Mouse (Mus musculus): Measurements from ENCODE around the gene Sgpp2. TPM values are rescaled to one million over a fixed set of nuclear protein-coding genes. Genes with fewer than 3 reads are reported as not detected.

The Sgpp2 gene
- polyA plus RNA-seq, 1 experiment from 2014 or later, result 0.78 TPM

GRCm38 (mm10) chr1:78421749-78422148 lies 111.6 kb downstream of the Sgpp2 start:
- H3K9me3 ChIP-seq (replicated peaks), result no peaks in the 10 kb centered on the region
- H3K4me1 ChIP-seq, result peaks cover 18% of the 10 kb centered on the region
- WGBS, result 89% methylated on average over 5 of the region's 5 CpGs
- H3K27ac ChIP-seq, result no peak overlapping the region
- H3K27me3 ChIP-seq (ENCODE audit: low read depth, poor library complexity, severe bottlenecking), result peaks cover 15% of the 10 kb centered on the region; the same call in 1 of the 2 replicates
- H3K4me3 ChIP-seq, result no peak overlapping the region
- DNase-seq (ENCODE audit: low spot score), result no peak
- peaks cover 35% of the 10 kb centered on the region for H3K36me3 ChIP-seq

DNA sequence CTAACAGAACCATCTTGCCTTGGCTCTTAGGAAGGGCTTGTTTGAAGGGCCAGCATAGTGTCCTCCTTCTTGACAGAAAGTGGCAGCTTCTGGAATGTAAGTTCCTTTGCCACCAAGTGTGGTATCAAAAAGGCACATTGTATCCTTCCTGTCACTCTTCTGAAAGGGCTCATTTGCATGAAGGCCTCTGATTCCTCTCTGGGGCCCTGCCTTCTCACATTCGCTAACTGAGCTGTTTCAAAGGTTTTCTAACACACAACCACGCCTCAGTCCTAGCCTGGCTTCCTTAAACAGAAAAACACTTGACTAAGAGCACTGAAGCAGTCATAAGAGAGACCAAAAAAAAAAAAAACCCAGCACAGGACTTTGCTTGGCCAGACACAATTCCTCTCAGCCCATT lies 112.4 kb downstream of the Sgpp2 start:
- Histone ChIP-seq H3K9me3 (replicated peaks) (no peaks in the 10 kb centered on the region), H3K27me3 (ENCODE audit: low read depth, poor library complexity, severe bottlenecking) (peaks cover 16% of the 10 kb centered on the region; the same call in 1 of the 2 replicates), H3K4me1 (peaks cover 19% of the 10 kb centered on the region), H3K36me3 (peaks cover 33% of the 10 kb centered on the region), H3K27ac (no peak overlapping the region), H3K4me3 (no peak overlapping the region)
- DNase-seq (ENCODE audit: low spot score), result no peak
- 83% methylated on average over 2 of the region's 2 CpGs for WGBS

DNA sequence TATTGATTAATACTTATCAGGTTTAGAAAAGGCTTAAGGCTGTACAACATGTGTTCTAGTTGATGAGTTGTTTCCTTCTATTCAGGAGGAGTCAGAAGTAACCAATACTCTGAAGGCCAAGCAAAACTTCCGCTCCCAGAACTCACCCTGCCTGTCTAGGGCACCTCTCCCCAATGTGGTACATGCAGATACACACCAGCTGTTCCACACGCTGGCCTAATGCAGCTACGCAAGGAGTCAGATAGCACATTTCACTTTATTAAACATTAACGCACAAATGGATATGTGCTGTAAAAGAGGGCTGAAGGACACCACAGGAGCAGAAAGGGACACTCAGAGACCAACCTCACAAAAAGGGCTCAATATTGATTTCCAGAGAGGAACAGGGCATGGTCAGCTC lies 114.7 kb downstream of the Sgpp2 start:
- 97% methylated on average over 4 of the region's 4 CpGs for WGBS

DNA sequence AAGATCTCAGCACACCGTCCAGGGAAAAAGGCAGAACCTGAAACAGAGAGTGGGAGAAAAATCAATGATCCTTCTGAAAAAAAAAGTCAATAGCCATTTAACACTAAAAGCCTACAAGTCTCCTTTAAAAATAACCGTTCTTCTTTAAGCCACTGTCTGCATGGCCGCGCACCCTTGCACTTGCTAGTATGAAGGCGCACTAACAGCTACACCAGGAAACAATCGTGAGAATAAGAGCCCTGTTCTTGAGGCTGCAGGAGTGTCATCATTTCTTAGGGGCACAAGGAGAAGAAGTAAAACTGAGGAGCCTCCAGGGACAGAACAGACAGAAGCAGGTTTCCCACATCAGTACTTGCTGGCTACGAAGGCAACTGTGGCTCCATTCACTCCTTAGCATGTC lies 115.2 kb downstream of the Sgpp2 start:
- Histone ChIP-seq H3K36me3 (peaks cover 28% of the 10 kb centered on the region), H3K4me1 (peaks cover 31% of the 10 kb centered on the region), H3K9me3 (replicated peaks) (no peaks in the 10 kb centered on the region), H3K27ac (no peak overlapping the region), H3K27me3 (ENCODE audit: low read depth, poor library complexity, severe bottlenecking) (peaks cover 20% of the 10 kb centered on the region; the same call in 1 of the 2 replicates), H3K4me3 (no peak overlapping the region)
- 94% methylated on average over 7 of the region's 7 CpGs for WGBS
- no peak for DNase-seq (ENCODE audit: low spot score)

More for the DNA sequence above, 114.7 kb downstream of the Sgpp2 start:
- Histone ChIP-seq H3K4me1 (peaks cover 28% of the 10 kb centered on the region), H3K27me3 (ENCODE audit: low read depth, poor library complexity, severe bottlenecking) (peaks cover 20% of the 10 kb centered on the region; the same call in 1 of the 2 replicates), H3K9me3 (replicated peaks) (no peaks in the 10 kb centered on the region), H3K4me3 (no peak overlapping the region), H3K27ac (no peak overlapping the region), H3K36me3 (peaks cover 28% of the 10 kb centered on the region)
- DNase-seq (ENCODE audit: low spot score), result no peak

DNA sequence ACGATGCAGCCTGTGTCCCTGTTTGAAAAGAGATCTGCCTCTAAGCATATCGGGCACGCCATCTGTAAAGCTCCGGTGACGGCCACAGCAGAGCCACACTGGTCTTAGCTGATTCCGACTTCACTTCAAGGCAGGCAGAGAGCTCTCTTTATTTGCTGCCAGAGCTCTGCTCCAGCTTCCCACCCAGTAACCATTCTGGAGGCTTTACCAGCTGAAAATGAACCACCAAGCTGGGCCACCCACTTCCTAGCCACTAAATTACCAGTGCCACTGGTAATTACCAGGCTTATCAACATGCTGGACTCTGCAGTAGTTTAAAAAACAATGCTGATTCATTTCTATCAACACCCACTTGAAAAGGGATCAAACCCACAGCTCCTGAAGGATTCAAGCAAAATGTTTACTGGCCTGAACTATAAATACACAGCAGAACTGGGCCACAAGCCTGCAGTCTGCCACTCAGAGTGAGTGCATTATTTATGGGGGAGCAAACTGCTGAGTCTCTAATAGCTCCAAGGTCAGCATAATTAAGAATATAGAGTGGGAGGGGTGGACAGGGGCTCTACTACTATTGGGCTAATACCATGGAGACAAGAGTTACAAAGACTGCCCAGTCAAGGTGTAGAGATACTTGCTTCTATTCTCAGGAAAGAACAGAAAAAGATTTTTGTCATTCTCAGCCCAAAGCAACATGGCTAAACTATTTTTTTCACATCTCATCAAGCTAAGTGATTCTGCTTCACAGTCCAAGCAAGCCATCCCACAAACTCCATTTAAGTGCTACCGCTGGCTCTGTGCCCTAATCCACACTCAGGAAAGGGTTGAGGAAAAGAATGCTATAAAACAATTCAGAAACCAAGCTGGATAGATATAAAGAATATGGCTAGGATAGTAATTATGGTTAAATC lies 115.9 kb downstream of the Sgpp2 start:
- H3K4me3 ChIP-seq, result no peak overlapping the region
- no peak for DNase-seq (ENCODE audit: low spot score)
- 0 out of 2 replicates have a peak overlapping the region, but pooled peaks have one; percentile 14 for H3K27ac ChIP-seq
- H3K9me3 ChIP-seq (replicated peaks), result no peaks in the 10 kb centered on the region
- peaks cover 27% of the 10 kb centered on the region for H3K36me3 ChIP-seq
- WGBS, result 85% methylated on average over 7 of the region's 7 CpGs
- H3K4me1 ChIP-seq, result peaks cover 36% of the 10 kb centered on the region
- H3K27me3 ChIP-seq (ENCODE audit: low read depth, poor library complexity, severe bottlenecking), result peaks cover 20% of the 10 kb centered on the region; the same call in 1 of the 2 replicates

- no peak for DNase-seq (ENCODE audit: low spot score)
- Histone ChIP-seq H3K36me3 (peaks cover 19% of the 10 kb centered on the region), H3K9me3 (replicated peaks) (no peaks in the 10 kb centered on the region), H3K27ac (no peak overlapping the region), H3K4me3 (no peak overlapping the region), H3K27me3 (ENCODE audit: low read depth, poor library complexity, severe bottlenecking) (peaks cover 18% of the 10 kb centered on the region; the same call in 1 of the 2 replicates), H3K4me1 (peaks cover 39% of the 10 kb centered on the region)
- 82% methylated on average over 3 of the region's 3 CpGs for WGBS
These were observed 116.7 kb downstream of the Sgpp2 start for GRCm38 (mm10) chr1:78426841-78427240.

- Histone ChIP-seq H3K36me3 (peaks cover 17% of the 10 kb centered on the region), H3K9me3 (replicated peaks) (no peaks in the 10 kb centered on the region), H3K27me3 (ENCODE audit: low read depth, poor library complexity, severe bottlenecking) (peaks cover 8% of the 10 kb centered on the region; the same call in 1 of the 2 replicates), H3K4me3 (no peak overlapping the region), H3K27ac (no peak overlapping the region), H3K4me1 (peaks cover 39% of the 10 kb centered on the region)
- DNase-seq (ENCODE audit: low spot score), result no peak
- WGBS, result 83% methylated on average over 11 of the region's 11 CpGs
These were observed 118.7 kb downstream of the Sgpp2 start for GRCm38 (mm10) chr1:78428851-78429250.

DNA sequence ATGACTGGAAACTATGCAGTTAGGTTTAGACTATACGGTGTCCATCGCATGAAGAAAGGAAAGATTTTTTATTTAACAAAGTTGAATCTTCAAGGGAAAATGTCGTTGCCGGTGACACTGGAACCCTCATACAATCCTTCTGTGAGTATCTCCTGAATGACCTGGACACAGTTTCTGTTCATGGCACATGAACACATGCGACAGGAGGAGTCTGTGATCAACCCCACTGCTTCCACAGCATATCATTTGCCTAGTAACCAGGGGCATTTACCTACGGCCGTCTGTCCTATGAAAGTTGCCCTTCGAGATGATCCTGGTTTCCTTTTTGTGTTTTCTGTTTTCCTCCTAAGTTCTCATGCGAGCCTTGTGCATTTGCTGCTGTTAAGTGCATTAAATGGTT lies 123.3 kb downstream of the Sgpp2 start:
- peaks cover 20% of the 10 kb centered on the region for H3K4me1 ChIP-seq
- no peak overlapping the region for H3K4me3 ChIP-seq
- peaks cover 14% of the 10 kb centered on the region for H3K36me3 ChIP-seq
- H3K9me3 ChIP-seq (replicated peaks), result no peaks in the 10 kb centered on the region
- no peak overlapping the region for H3K27ac ChIP-seq
- no peaks in the 10 kb centered on the region for H3K27me3 ChIP-seq (ENCODE audit: low read depth, poor library complexity, severe bottlenecking)
- DNase-seq (ENCODE audit: low spot score), result no peak
- 93% methylated on average over 9 of the region's 9 CpGs for WGBS

GRCm38 (mm10) chr1:78435967-78436366 lies 125.8 kb downstream of the Sgpp2 start:
- 92% methylated on average over 2 of the region's 2 CpGs for WGBS
- Histone ChIP-seq H3K36me3 (peaks cover 33% of the 10 kb centered on the region), H3K9me3 (replicated peaks) (no peaks in the 10 kb centered on the region), H3K4me1 (peaks cover 3% of the 10 kb centered on the region), H3K27ac (no peak overlapping the region), H3K27me3 (ENCODE audit: low read depth, poor library complexity, severe bottlenecking) (no peaks in the 10 kb centered on the region), H3K4me3 (no peak overlapping the region)
- DNase-seq (ENCODE audit: low spot score), result no peak

- no peak for DNase-seq (ENCODE audit: low spot score)
These were observed 126.3 kb downstream of the Sgpp2 start for GRCm38 (mm10) chr1:78436445-78436844.

DNA sequence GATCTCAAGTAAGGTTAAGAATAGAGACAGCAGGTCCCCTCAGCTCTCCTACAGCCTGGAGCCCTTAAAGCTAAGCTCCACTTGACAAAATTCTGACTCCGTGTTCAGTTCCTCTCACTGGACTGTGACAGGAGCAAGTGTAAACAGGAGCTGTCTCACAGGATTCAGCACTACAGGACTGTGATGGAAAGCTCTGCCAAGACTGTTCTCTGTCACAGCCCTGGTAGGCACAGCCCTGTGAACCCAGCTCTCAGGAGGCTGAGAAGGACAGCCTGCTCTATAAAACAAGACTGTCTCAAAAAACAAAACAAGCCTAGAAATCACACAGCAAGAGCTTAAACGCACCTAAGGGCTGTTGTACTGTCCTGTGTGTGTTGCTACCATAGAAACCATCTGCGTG lies 127.0 kb downstream of the Sgpp2 start:
- WGBS, result 89% methylated on average over 3 of the region's 3 CpGs
- Histone ChIP-seq H3K4me3 (no peak overlapping the region), H3K27ac (no peak overlapping the region), H3K9me3 (replicated peaks) (no peaks in the 10 kb centered on the region), H3K4me1 (peaks cover 2% of the 10 kb centered on the region; the same call in 1 of the 2 replicates), H3K27me3 (ENCODE audit: low read depth, poor library complexity, severe bottlenecking) (no peaks in the 10 kb centered on the region), H3K36me3 (peaks cover 41% of the 10 kb centered on the region)
- DNase-seq (ENCODE audit: low spot score), result no peak

More at GRCm38 (mm10) chr1:78436445-78436844, 126.3 kb downstream of the Sgpp2 start:
- H3K36me3 ChIP-seq, result peaks cover 38% of the 10 kb centered on the region
- H3K27ac ChIP-seq, result no peak overlapping the region
- H3K4me3 ChIP-seq, result no peak overlapping the region
- H3K9me3 ChIP-seq (replicated peaks), result no peaks in the 10 kb centered on the region
- H3K27me3 ChIP-seq (ENCODE audit: low read depth, poor library complexity, severe bottlenecking), result no peaks in the 10 kb centered on the region
- 100% methylated on average over 1 of the region's 1 CpGs for WGBS
- peaks cover 2% of the 10 kb centered on the region for H3K4me1 ChIP-seq

DNA sequence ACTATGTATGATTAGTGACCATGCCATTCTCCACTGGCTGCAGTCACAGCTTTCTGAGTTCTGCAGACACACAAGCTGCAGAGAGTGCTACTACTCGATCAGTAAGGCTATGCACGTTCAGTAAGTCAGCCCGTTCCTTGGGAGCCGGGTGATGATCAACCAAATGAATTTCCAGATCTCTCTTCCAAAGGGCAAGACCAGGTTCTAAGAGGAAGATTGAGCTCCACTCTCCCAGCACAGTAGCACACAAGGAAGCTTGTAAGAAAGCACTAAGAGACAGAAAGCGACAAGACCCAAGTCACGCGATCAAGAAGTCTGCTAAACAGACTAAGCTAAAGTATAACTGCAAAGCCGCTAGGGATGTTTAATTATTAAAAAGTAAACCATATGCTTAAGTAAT lies 130.6 kb downstream of the Sgpp2 start:
- Histone ChIP-seq H3K27ac (no peak overlapping the region), H3K4me1 (peaks cover 18% of the 10 kb centered on the region), H3K27me3 (ENCODE audit: low read depth, poor library complexity, severe bottlenecking) (no peaks in the 10 kb centered on the region), H3K36me3 (peaks cover 56% of the 10 kb centered on the region), H3K4me3 (no peak overlapping the region), H3K9me3 (replicated peaks) (no peaks in the 10 kb centered on the region)
- no peak for DNase-seq (ENCODE audit: low spot score)
- 92% methylated on average over 8 of the region's 8 CpGs for WGBS

- Histone ChIP-seq H3K9me3 (replicated peaks) (no peaks in the 10 kb centered on the region), H3K4me1 (peaks cover 18% of the 10 kb centered on the region), H3K36me3 (peaks cover 66% of the 10 kb centered on the region), H3K27me3 (ENCODE audit: low read depth, poor library complexity, severe bottlenecking) (no peaks in the 10 kb centered on the region), H3K27ac (peak overlapping the region; percentile 79), H3K4me3 (no peak overlapping the region)
- WGBS, result 73% methylated on average over 7 of the region's 7 CpGs
- DNase-seq (ENCODE audit: low spot score), result peak; percentile 58
These were observed 132.9 kb downstream of the Sgpp2 start for GRCm38 (mm10) chr1:78443056-78443455.

Data from limb, embryonic 10.5 days (tissue).